Mouse (Mus musculus) layer of hippocampus, postnatal 10 days (tissue): ENCODE measurements around the gene Rasal1. TPM values are rescaled to one million over a fixed set of nuclear protein-coding genes. Genes with fewer than 3 reads are reported as not detected.

Source experiments
- DNase-seq, 2 experiments: peaks; one replicate each; pipeline ENCODE4 v3.0.0; 2021; ENCODE audit warnings: low spot score in 2 of 2
- total RNA-seq, 2 experiments: library from RNA; stranded (reverse); gene quantifications; 2 replicates each; pipeline ENCODE4 v1.2.3; 2021

Rasal1 gene
- total RNA-seq, 2 experiments from 2014 or later = 77.2 to 112 TPM

GRCm38 (mm10) chr5:120714314-120714713 is 65.7 kb downstream of the Rasal1 start:
- DNase-seq = peak; percentile 89 to 90

- DNase-seq = peak; percentile 78 to 80
Observed at GRCm38 (mm10) chr5:120717136-120717535, 68.5 kb downstream of the Rasal1 start.

GRCm38 (mm10) chr5:120718600-120719378 is 70.2 kb downstream of the Rasal1 start:
- no peak for DNase-seq

GRCm38 (mm10) chr5:120721005-120721404 is 72.4 kb downstream of the Rasal1 start:
- no peak for DNase-seq

GRCm38 (mm10) chr5:120725811-120726455 is 77.3 kb downstream of the Rasal1 start:
- DNase-seq = no peak

Other genes with a start within 250 kb of the Rasal1 start
- under 1 TPM; 0.50 to 0.67 TPM for gene Lhx5, start 217.1 kb upstream of the Rasal1 start, total RNA-seq
- gene Sdsl, start 176.0 kb upstream of the Rasal1 start, total RNA-seq = 1 to 10 TPM; 6.1 to 7.1 TPM
- not detected for gene Sds, start 172.3 kb upstream of the Rasal1 start, total RNA-seq
- gene Plbd2, start 145.2 kb upstream of the Rasal1 start, total RNA-seq = 10 to 100 TPM; 63.2 to 66.8 TPM
- 1 to 10 TPM; 5.5 to 5.7 TPM for gene Slc8b1, start 137.6 kb upstream of the Rasal1 start, total RNA-seq
- 10 to 100 TPM; 44.1 to 47.4 TPM for gene Tpcn1, start 60.1 kb upstream of the Rasal1 start, total RNA-seq
- gene Iqcd, start 59.8 kb upstream of the Rasal1 start, total RNA-seq = 1 to 10 TPM in 1 of 2 experiments, under 1 TPM in 1; 0.91 to 1.2 TPM
- 10 to 100 TPM; 24.1 to 27.3 TPM for gene Rita1, start 36.2 kb upstream of the Rasal1 start, total RNA-seq
- gene Ddx54, start 36.1 kb upstream of the Rasal1 start, total RNA-seq = 10 to 100 TPM; 45.0 to 45.1 TPM
- gene Cfap73, start 14.6 kb upstream of the Rasal1 start, total RNA-seq = under 1 TPM; 0.76 to 0.80 TPM
- gene Dtx1, start 63.1 kb downstream of the Rasal1 start, total RNA-seq = 10 to 100 TPM; 87.6 to 93.3 TPM
- under 1 TPM in 1 of 2 experiments, not detected in 1; 0.18 TPM for gene Oas2, start 101.0 kb downstream of the Rasal1 start, total RNA-seq
- under 1 TPM; 0.33 to 0.37 TPM for gene Oas3, start 128.8 kb downstream of the Rasal1 start, total RNA-seq
- gene Oas1e, start 146.7 kb downstream of the Rasal1 start, total RNA-seq = not detected
- gene Oas1c, start 163.7 kb downstream of the Rasal1 start, total RNA-seq = 1 to 10 TPM in 1 of 2 experiments, under 1 TPM in 1; 0.47 to 1.0 TPM
- not detected for gene Oas1f, start 198.6 kb downstream of the Rasal1 start, total RNA-seq
- not detected for gene Oas1h, start 212.6 kb downstream of the Rasal1 start, total RNA-seq
- not detected for gene Oas1g, start 238.8 kb downstream of the Rasal1 start, total RNA-seq